Mouse (Mus musculus) lung, adult 2 months (tissue): ENCODE measurements around the gene Tent4b. TPM values are rescaled to one million over a fixed set of nuclear protein-coding genes. Genes with fewer than 3 reads are reported as not detected.

Experiments used
- DNase-seq: peaks from one replicate; pipeline ENCODE4 v3.0.0; 2022
- H3K4me1 ChIP-seq: fragments of 200-500 bp; 2 replicates; pipeline ENCODE4 v1.6.1; 2011; ENCODE audit warnings: low read length; ENCODE audit not compliant: control insufficient read depth, insufficient read depth
- H3K4me3 ChIP-seq: fragments of 200-500 bp; replicated peaks from 2 replicates; pipeline ENCODE3; 2011; ENCODE audit warnings: low read depth, mild to moderate bottlenecking, control low read depth, low read length; ENCODE audit errors: extremely low read depth
- CTCF ChIP-seq: fragments of 200-500 bp; IDR thresholded peaks from 2 replicates; pipeline ENCODE4 v1.5.1; 2011; ENCODE audit warnings: mild to moderate bottlenecking, low read length, control low read depth; ENCODE audit not compliant: insufficient read depth
- POLR2A ChIP-seq: fragments of 200-500 bp; IDR thresholded peaks from 2 replicates; pipeline ENCODE4 v1.6.1; 2011; ENCODE audit warnings: low read depth, mild to moderate bottlenecking, control low read depth, low read length, borderline replicate concordance; ENCODE audit errors: extremely low read depth
- WGBS: fragments of 180-500 bp; shearing (Covaris S2); methylation state at CpG from one replicate; pipeline ENCODE4 v1.1.7; 2018; 5-methylcytosine and 5-hydroxymethylcytosine counted together
- polyA plus RNA-seq: library from polyadenylated mRNA; depleted of rRNA; stranded (reverse); fragments of >200 nt; gene quantifications from 2 replicates; pipeline ENCODE4 v1.2.3, GENCODE M21; 2012; rRNA removed

The Tent4b gene
- polyA plus RNA-seq, 1 experiment = 22.9 TPM

DNA sequence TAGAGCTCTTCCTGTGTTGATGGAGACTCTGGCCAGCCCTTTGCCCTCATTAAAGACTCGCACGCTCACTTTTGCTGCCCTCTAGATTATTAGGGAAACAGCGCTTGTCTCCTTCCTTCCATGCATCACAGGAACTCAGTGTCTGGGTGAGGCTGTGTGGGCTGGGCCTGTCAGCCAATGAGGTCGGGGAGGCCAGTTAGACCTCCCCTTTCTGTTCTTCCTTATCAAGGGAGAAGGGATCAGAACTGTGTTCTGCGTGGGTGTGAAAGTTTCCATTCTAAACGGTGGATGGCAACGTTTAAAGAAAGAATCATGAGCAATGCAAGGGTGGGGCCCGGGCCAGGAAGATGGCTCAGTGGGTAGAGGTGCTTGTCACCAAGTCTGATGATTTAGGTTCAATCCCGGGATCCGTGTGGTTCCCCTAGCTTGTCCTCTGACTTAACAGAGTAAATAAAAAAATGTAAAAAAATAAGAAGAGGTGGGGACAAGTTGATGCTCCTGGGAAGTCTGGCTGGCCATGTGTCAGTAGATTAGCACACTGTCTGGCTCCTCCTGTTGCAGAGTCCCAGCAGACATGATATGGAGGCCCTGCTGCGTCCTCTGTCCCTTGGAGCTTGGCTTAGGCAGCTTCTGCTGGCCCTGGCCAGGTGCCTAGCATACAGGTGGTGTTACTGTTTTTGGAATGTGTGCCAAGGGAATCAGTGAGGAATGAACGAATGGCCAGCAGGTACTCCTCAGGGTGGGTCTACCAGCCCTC, 99.1 kb downstream of the Tent4b start:
- Histone ChIP-seq H3K4me1 (peaks cover 3% of the 10 kb centered on the region), H3K4me3 (no peak overlapping the region)

DNA sequence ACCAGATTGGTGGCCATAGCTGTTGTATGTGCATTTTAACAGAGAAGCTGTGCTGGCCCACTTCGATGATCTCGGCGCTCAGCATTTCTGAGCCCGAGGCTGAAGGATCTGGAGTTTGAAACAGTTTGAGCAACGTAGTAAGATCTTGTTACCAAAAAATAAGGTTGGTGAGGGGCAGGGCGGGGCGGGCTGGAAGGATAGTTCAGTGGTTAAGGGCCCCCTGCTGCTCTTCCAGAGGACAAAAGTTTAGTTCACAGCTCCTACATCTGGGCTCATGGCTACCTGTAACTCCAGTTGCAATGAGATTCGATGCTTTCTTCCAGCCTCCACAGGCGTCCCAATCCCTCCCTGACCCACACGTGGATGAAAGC, 99.7 kb downstream of the Tent4b start:
- 89% methylated on average over 10 of the region's 10 CpGs for WGBS
- no peak for DNase-seq
- Histone ChIP-seq H3K4me3 (no peak overlapping the region), H3K4me1 (peaks cover 3% of the 10 kb centered on the region)
- TF ChIP-seq POLR2A (no peak), CTCF (no peak)

More for the DNA sequence above, 99.1 kb downstream of the Tent4b start:
- DNase-seq = no peak
- TF ChIP-seq CTCF = no peak
- no peak for TF ChIP-seq POLR2A
- WGBS = 43% methylated on average over 12 of the region's 12 CpGs

- DNase-seq = no peak
These were observed 101.0 kb downstream of the Tent4b start for GRCm38 (mm10) chr8:88299907-88300603.

DNA sequence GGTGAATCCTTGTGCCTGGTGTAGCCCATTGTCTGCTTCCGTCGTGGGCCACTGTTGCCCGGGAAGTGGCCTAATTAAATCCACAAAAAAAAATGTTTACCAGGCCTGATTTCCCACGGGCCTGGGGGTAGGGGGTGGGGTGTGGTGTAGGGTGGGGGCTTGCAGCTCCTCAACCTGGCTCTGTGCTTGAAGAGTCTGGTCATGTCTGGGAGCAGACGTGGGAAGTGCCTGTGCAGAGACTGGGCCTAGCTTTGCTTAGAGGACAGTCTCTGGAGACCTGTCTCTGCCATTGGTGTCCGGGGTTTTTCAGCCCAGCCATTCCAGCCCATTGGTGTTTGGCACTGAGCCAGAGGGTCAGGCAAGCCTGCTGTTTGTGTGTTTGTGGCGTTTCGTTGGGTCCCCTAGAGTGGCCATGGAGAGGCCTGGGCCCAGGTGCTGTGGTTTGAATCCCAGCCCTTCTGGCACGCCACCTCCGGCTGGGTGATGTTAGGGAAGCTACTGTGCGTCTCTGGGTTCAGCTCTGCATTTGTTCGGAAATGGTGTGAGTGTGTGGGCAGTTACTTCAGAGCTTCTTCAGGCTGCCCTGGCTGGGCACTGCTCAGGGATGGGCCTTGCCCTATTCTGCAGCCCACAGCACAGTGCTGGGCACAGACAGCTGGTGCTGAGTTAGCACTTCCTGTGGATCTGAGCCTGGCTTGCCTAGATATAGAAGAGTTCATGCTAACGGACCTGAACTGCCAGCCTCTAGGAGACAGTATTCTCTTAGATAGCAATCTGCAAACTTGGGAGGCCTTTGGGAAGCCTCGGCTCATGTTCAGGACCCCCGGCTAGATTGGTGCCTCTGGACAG, 102.8 kb downstream of the Tent4b start:
- no peak for TF ChIP-seq CTCF
- TF ChIP-seq POLR2A = no peak
- H3K4me3 ChIP-seq = no peak overlapping the region
- 70% methylated on average over 15 of the region's 15 CpGs for whole genome bisulfite sequencing
- DNase-seq = no peak
- H3K4me1 ChIP-seq = peaks cover 3% of the 10 kb centered on the region

More at GRCm38 (mm10) chr8:88299907-88300603, 101.0 kb downstream of the Tent4b start:
- H3K4me1 ChIP-seq = peaks cover 3% of the 10 kb centered on the region
- H3K4me3 ChIP-seq = no peak overlapping the region
- 65% methylated on average over 10 of the region's 10 CpGs for WGBS
- TF ChIP-seq CTCF (no peak), POLR2A (no peak)

DNA sequence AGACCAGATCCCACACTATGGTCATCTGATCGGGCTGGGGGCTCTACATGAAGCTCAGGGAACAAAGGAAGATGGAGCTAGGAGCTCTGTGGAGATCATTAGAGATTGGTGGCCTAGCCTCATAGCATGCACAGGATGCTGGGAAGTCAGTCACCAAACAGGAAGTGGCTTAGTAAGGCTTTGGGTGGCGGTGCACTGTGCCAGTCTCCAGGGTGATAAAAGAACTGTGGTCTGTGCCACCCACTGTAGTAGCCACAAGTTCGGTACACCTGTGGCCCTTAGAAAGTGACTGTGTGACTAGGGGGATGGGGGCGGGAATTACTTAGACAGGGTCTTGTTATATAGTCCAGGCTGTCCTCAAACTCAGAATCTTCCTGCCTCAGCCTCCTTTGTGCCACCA, 106.8 kb downstream of the Tent4b start:
- Histone ChIP-seq H3K4me3 (no peak overlapping the region), H3K4me1 (no peaks in the 10 kb centered on the region; the same call in 1 of the 2 replicates)
- 68% methylated on average over 4 of the region's 4 CpGs for WGBS
- TF ChIP-seq CTCF = no peak
- no peak for TF ChIP-seq POLR2A
- no peak for DNase-seq

GRCm38 (mm10) chr8:88306511-88306910, 107.5 kb downstream of the Tent4b start:
- 62% methylated on average over 14 of the region's 14 CpGs for WGBS

DNA sequence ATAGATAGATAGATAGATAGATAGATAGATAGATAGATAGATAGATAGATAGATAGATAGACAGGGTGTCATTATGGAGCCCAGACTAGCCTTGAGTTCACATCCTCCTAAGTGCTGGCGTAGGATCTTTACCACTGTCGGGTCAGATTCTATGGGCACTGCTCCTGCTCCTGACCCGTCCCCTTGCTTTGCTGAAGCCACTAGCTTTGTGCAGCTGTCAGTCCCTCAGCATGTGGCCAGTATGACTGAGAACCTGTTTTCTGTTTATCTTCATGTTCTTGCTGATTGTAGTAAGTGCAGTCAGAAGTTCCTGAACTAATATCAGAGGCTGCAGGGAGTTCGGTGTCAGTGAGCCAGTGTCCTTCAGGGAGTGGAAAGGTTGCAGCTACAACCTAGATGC, 108.7 kb downstream of the Tent4b start:
- DNase-seq = no peak
- no peaks in the 10 kb centered on the region for H3K4me1 ChIP-seq
- 80% methylated on average over 4 of the region's 4 CpGs for WGBS
- no peak overlapping the region for H3K4me3 ChIP-seq
- no peak for TF ChIP-seq POLR2A
- no peak for TF ChIP-seq CTCF

More at GRCm38 (mm10) chr8:88306511-88306910, 107.5 kb downstream of the Tent4b start:
- Histone ChIP-seq H3K4me1 (no peaks in the 10 kb centered on the region; the same call in 1 of the 2 replicates), H3K4me3 (no peak overlapping the region)
- TF ChIP-seq POLR2A = no peak
- TF ChIP-seq CTCF = peak; percentile 40; the same call in 1 of the 2 replicates
- DNase-seq = no peak

Other genes starting within 250 kb of the Tent4b start
- gene Zfp423, start 239.6 kb upstream of the Tent4b start, polyA plus RNA-seq = 6.4 and 7.5 TPM in 2 replicates
- 11.4 and 19.0 TPM in 2 replicates for gene Cnep1r1, start 80.4 kb upstream of the Tent4b start, polyA plus RNA-seq
- gene Heatr3, start 61.4 kb upstream of the Tent4b start, polyA plus RNA-seq = 9.3 and 12.2 TPM in 2 replicates
- gene Adcy7, start 73.2 kb downstream of the Tent4b start, polyA plus RNA-seq = 57.0 and 60.0 TPM in 2 replicates
- gene Brd7, start 163.0 kb downstream of the Tent4b start, polyA plus RNA-seq = 18.6 and 28.5 TPM in 2 replicates